Mouse (Mus musculus) adrenal gland, postnatal 36 days (tissue): ENCODE results near the gene Cel. TPM values are rescaled to one million over a fixed set of nuclear protein-coding genes. Genes with fewer than 3 reads are reported as not detected.
A peak's percentile ranks its signal among the peaks of the same experiment; 100 is the strongest.

ENCODE experiments used
- DNase-seq, 2 experiments: peaks; one replicate each; pipeline ENCODE4 v3.0.0; 2021; ENCODE audit warnings: mixed read lengths in 1 of 2
- total RNA-seq, 2 experiments: library from RNA; stranded (reverse); gene quantifications; 2 replicates each; pipeline ENCODE4 v1.2.3; 2021

Gene Cel
- total RNA-seq, 2 experiments from 2014 or later: not detected

DNA sequence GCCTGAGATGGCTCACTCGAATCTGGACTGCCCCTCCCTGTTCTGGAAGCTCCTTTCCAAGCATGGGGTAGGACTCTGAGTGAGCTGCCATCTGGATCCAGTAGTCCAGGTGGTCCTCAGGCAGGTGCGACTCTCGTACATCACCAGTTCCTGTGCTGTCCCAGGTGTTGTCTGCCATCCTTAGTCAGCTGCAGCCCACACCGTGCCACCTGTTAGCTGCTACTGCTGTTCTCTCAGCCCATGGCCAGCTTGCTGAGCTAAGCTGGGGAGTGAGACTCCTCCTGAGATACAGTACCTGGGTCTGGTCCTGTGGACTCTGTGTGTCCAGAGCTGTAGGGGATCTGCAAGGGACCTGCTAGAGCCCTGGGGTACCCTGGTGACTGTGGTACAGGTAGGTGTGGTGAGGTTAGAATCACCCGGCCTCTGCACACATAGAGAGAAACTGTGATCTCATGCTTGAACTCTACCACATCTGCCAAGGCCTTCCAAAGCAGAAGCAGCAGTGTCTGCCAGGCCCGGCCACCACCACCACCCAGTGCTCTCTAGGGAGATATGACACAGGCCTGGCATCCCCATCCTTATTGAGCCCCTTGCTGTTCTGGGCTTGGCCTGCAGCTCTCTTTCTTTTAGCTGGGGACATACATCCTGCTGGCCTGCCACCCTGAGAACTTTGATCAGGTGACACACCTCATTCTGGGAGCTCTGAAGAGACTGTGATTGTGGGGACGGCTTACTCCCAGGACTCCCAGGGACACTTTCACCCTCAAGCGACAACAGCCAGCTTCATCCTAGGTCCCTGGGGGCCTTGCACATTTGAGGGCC lies 25.0 kb downstream of the Cel start:
- no peak for DNase-seq

- no peak for DNase-seq
Measured at GRCm38 (mm10) chr2:28537634-28537920, 25.6 kb downstream of the Cel start.

- no peak for DNase-seq
Measured at GRCm38 (mm10) chr2:28536766-28537633, 26.2 kb downstream of the Cel start.

- no peak for DNase-seq
Measured at GRCm38 (mm10) chr2:28536166-28536565, 27.0 kb downstream of the Cel start.

- peak in 1 of 2 experiments; percentile 50 for DNase-seq
Measured at GRCm38 (mm10) chr2:28535650-28536049, 27.6 kb downstream of the Cel start.

DNA sequence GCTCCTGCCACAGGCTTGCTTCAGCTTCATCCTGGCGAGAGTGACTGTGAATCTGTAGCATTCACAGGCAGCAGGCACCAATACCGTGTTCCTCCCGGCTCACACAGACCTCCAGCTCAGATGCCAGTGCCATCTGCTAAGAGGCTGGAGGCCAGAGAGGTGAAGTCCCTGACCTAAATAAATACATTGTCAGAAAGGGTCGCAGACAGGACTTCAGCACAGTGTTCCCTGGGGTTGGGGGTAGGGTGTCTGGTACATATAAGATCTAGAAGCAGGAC lies 28.0 kb downstream of the Cel start:
- no peak for DNase-seq

- DNase-seq: peak in 1 of 2 experiments; percentile 70
Measured at GRCm38 (mm10) chr2:28534436-28535262, 28.6 kb downstream of the Cel start.

- no peak for DNase-seq
Measured at GRCm38 (mm10) chr2:28533901-28534435, 29.2 kb downstream of the Cel start.

DNA sequence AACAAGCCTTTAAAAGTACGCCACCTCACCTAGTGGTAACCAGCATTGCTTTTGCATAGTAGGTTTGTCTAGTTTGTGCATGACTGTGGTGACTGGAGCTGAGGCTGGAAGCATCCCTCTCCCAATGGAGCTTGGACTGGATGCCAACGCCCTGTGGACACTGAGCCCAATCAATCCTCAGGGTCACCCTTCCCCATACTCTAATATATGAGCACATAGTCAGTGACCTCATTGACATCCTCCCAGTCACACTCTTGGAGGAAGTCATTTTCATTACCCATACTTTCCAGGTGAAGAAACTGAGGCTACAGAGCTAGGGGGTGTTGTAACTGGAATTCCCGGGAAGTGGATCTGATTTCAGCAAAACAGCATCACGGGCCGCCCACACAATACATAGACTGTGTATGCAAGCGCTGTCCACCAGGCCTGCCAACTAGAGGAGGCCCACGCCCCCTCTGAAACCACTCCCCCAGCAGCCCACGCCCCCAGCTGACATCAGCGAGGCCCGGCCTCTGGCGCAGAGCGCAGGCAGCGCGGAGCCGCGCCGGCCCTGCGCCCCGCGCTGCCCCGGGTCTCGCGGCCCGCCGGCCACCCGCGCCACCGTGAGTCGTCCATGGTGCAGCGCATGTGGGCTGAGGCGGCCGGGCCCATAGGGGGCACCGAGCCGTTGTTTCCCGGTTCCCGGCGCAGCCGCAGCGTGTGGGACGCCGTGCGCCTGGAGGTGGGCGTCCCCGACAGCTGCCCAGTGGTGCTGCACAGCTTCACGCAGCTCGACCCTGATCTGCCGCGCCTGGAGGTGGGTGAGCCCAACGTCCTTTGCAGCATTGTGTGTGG lies 30.0 kb downstream of the Cel start:
- DNase-seq: peak; percentile 94 to 95

- DNase-seq: no peak
Measured at GRCm38 (mm10) chr2:28530311-28530710, 32.9 kb downstream of the Cel start.

DNA sequence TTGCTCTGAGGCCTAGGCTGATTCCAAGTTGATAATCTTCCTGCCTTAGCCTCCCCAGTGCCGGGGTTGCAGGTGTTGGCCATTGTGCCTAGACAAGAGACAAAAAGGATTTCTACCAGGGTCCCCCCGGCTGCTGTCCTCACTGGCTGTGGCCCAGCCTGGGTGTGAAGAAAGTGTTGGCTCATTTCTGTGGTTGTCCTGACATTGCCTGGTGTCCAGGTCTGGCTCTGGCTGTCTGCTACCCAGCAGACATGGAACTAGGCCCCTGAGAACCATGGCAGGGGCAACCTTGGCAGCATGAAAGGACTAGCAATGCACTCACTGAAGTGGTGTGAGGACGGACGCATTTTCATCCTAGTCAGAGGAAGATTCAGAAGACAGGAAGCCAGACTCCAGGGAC lies 33.3 kb downstream of the Cel start:
- no peak for DNase-seq

- no peak for DNase-seq
Measured at GRCm38 (mm10) chr2:28528354-28528730, 34.9 kb downstream of the Cel start.

DNA sequence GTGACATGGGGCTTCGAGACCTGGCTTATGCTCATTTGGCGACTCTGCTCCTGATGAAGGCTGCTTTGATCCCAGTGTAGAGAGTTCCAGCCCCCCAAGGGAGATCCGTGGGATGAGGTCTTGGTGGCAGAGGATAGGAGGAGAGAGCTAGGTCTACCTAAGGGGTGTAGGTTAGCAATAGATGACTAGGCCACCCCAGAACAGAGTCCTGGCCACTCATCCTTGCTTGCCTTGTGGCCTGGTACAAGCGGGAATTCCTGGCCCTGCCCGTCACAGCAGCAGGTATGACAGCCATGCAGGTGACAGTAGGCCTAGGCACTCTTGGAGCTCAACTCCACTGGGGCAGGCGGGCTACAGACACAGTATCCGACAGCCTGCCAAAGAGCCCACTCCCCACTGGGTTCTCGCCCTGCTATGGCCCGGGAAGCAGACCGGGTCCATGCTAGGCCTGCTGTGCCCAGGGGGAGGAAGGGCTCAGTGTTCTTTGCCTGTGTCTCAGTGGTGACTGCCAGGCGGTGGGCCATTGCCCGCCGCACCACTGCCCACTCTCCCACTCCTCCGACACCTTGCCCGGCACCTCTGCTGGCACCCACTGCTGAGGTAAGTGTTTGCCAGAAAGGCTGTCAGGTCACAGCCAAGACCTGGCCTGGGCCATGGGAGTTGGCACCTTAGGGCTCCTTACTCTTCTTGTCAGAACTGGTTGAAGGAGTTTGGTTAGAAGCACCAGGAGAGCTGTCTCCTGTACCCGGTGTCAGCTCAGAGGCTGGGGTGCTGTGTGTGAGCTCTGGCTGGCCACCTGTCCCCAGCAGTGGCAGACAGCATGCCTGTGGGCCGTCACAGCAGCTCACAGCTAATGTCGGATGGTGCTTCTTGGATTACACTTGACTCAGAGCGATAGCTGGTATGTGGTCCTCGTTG lies 35.5 kb downstream of the Cel start:
- no peak for DNase-seq

DNA sequence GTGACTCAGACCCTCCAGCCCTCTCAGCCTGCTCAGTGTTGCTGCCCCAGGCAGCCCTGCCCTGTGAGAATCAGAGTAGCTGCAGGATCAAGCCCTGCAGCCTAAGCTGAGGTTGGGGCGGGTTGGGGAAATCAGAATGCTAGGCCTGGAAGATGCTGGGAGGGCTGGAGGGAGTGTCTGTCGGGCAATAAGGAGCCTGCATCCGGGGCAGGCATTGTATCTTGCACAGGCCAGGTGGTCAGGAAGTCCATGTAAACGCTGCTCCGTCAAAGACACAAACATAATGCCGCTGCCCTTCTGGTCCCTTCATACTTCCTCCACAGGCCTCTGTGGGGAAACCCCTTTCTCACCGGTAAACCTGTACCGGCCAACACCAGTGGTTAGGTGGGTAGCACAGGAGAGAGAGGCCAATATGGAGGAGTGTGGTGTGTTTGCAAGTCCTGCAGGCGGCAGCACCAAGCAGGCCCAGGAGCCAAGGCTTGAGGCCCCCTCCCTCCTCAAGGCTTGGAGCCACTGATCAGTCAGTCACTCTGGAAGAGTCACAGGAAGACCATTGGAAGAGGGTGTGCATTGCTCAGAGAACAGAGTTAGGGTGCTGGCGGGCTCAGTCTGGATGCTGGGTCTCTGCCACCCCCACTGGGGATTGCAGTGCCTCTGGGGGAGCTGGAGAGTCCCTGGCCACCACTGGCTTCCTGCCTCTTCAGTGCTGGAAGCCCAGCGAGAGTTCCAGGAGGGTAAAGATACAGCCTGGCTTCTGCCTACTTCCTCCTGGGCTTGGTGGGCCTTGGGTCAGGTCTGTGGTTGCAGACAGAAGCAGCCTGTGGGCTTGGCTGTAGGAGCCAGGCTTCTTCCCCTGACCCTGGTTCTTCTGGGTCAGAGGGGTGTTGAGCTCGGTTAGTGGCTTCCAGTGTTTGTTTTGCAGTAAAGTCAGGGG lies 37.0 kb downstream of the Cel start:
- no peak for DNase-seq

- peak; percentile 87 to 88 for DNase-seq
Measured at GRCm38 (mm10) chr2:28525219-28525942, 37.8 kb downstream of the Cel start.

DNA sequence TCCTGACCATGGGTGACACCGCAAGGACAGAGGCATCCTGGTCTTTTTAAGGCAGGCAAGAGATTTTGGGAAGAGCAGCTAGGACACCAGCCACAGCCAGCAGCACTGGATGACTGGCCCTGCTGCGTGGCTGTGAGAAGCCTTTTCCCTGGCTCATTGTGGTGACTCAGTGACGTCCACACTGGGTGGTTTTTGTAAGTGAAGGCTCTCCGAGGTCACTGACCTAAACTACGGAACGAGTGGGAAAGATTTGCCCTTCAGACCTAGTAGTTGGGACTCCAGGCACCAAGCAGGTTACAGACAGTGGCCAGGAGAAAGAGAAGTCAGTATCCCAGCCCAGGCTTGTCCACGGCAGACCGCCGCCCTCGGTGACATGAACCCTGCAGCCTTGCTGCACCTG lies 38.8 kb downstream of the Cel start:
- DNase-seq: peak; percentile 71 to 78

DNA sequence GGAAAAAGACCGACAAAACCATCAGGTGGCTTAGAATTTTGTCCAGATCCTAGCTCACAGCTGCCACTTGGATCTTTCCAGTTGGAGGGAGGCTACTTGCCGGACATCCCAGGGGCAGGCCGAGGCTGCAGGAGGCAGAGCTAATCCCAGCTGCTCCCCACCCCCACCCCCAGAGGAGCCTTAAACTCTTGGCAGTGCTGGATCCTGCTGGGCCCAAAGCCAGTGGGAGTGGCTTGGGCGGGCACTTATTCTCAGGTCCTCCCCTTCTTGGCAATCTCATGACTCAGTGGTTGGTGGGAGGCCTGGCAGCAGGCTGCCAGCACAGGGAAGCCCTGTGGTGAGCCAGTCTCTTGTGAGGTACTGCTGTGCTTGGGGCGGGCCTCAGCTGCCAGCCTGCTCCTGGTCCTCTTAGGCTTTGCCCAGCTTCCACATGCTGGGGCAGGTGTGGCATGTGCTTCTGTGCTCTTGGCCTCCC lies 39.5 kb downstream of the Cel start:
- peak; percentile 94 for DNase-seq

DNA sequence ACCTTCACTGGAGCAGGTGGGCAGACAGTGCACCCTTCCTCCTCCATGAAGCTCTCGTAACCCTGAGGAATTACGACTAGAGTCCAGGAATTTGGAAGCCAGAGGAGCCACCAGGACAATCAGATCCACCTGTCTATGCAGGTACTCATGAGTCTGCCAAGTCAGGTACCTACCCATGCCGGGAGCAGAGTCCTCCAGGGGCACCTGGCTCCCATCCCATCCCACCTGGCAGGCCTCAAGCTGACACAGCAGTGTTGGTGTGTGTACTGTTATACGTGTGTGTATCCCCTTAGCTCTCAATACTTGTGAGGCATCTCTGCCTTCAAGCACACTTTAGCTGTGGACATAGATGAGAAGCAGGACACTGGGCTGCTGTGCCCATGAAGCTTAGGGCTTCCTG lies 41.0 kb downstream of the Cel start:
- no peak for DNase-seq
